Mouse (Mus musculus) heart, embryonic 14.5 days (tissue): Measurements from ENCODE around the gene Olfr780. TPM values are rescaled to one million over a fixed set of nuclear protein-coding genes. Genes with fewer than 3 reads are reported as not detected.
"Not testable (repeated sequence)": the region's sequence is repeated elsewhere in the genome, so short reads cannot be mapped to it uniquely, and the experiment has no call there.

ENCODE experiments used
- ATAC-seq: fragments of 200-750 bp; cut with Nextera tagmentation; 2 replicates; pipeline ENCODE4 v1.8.0; 2017; ENCODE audit warnings: low read depth, moderate TSS enrichment; ENCODE audit not compliant: insufficient number of reproducible peaks, insufficient read depth, low FRiP score
- H3K27ac ChIP-seq, 2 experiments: fragments of 200-500 bp in 1 of 2; fragments of 300-500 bp in 1 of 2; sonication (generic) in 1 of 2; replicated peaks in 1 of 2; 2 replicates each; pipeline ENCODE4 v1.5.1; 2012 to 2014; ENCODE audit warnings: low read depth in 2 of 2, low read length in 2 of 2, control low read depth in 1 of 2, mild to moderate bottlenecking in 1 of 2, mixed read lengths in 1 of 2; ENCODE audit not compliant: control insufficient read depth in 1 of 2, insufficient read depth in 1 of 2
- H3K27me3 ChIP-seq: fragments of 300-500 bp; sonication (generic); 2 replicates; pipeline ENCODE4 v1.6.1; 2014; ENCODE audit warnings: mild to moderate bottlenecking, low read length, control low read depth; ENCODE audit not compliant: control insufficient read depth, insufficient read depth
- H3K36me3 ChIP-seq: fragments of 300-500 bp; sonication (generic); 2 replicates; pipeline ENCODE4 v1.6.1; 2014; ENCODE audit warnings: mild to moderate bottlenecking, control low read depth, low read length, mixed read lengths; ENCODE audit not compliant: control insufficient read depth, insufficient read depth
- H3K4me1 ChIP-seq, 2 experiments: fragments of 200-500 bp in 1 of 2; fragments of 300-500 bp in 1 of 2; sonication (generic) in 1 of 2; 2 replicates each; pipeline ENCODE4 v1.6.1; 2012 to 2014; ENCODE audit warnings: low read length in 2 of 2, control low read depth in 1 of 2, mixed read lengths in 1 of 2; ENCODE audit not compliant: control insufficient read depth in 2 of 2, insufficient read depth in 2 of 2
- H3K4me2 ChIP-seq: fragments of 300-500 bp; sonication (generic); 2 replicates; pipeline ENCODE4 v1.6.1; 2014; ENCODE audit warnings: mild to moderate bottlenecking, low read length
- H3K4me3 ChIP-seq, 2 experiments: fragments of 200-500 bp in 1 of 2; fragments of 300-500 bp in 1 of 2; sonication (generic) in 1 of 2; 2 replicates each; pipeline ENCODE4 v1.5.1; 2012 to 2014; ENCODE audit warnings: low read length in 2 of 2, mild to moderate bottlenecking in 2 of 2, control low read depth in 1 of 2, low read depth in 1 of 2, moderate library complexity in 1 of 2; ENCODE audit not compliant: control insufficient read depth in 1 of 2, insufficient read depth in 1 of 2
- H3K9ac ChIP-seq: fragments of 300-500 bp; sonication (generic); 2 replicates; pipeline ENCODE4 v1.6.1; 2014; ENCODE audit warnings: mild to moderate bottlenecking, low read length
- H3K9me3 ChIP-seq: fragments of 300-500 bp; sonication (generic); 2 replicates; pipeline ENCODE4 v1.6.1; 2016; ENCODE audit warnings: low read length, control low read depth; ENCODE audit not compliant: control insufficient read depth
- WGBS: fragments of 180-500 bp; shearing (Covaris S2); extraction: QIAGEN DNeasy Blood & Tissue Kit; methylation state at CpG from one replicate; pipeline ENCODE4 v1.1.7; 2014; 5-methylcytosine and 5-hydroxymethylcytosine counted together
- polyA plus RNA-seq: library from polyadenylated mRNA; unstranded; fragments of >200 nt; fragmentation: Nextera tagmentation; extraction: Ambion mirVana; gene quantifications from 2 replicates; pipeline ENCODE4 v1.2.1, GENCODE M21; 2014

The Olfr780 gene
- not detected in 2 replicates for polyA plus RNA-seq

DNA sequence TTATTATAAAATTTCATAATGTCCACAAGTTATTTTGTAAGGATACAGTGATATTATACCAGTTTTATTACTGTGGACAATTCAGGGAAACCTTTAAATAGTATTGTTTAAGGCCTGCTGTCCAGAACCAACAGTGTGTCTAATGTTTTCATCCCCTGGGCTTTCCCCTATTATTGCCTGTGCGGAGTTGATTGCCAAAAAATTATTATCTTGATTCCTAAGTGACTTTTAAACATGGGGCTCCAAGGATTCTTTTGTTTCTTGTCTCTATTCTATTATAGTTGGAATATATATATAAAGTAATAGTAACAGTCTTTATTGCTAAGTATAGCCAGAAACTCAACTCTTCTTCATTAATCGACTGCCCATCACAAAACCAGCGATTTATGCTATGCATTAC lies at the start of gene Olfr780:
Gene Olfr780, plus strand, starts transcription at position 301 of the 400 bp plus-strand sequence.
- WGBS: 69% methylated on average over 3 of the region's 3 CpGs
- Histone ChIP-seq H3K27me3 (no peaks in the 10 kb centered on the region), H3K27ac (no peak within 1 kb of the TSS), H3K9me3 (no peaks in the 10 kb centered on the region), H3K9ac (no peak within 1 kb of the TSS), H3K4me2 (no peak within 1 kb of the TSS), H3K4me1 (no peaks in the 10 kb centered on the region), H3K36me3 (no peaks in the 10 kb centered on the region), H3K4me3 (no peak within 1 kb of the TSS)
- ATAC-seq: no peak

DNA sequence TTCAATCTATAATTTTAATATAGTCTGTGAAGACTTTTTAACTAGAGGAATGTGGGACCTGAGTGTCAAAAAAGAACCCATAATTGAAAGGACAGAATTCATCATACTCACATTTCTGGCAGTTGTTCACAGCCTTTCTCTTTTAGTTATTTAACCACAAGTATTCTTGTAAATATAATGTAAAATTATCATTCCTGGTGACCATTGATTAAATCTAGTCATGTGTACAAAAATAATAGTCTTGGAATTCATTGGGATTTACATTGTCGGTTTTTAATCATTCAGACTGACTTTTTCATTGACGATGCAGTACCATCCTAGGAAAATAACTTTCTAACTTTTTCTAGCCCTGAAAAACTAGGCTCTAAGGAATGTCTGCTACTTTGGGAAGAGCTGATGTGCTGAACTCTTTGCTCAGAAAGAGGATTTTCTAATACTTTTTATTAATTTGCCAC lies 46.8 kb upstream of the Olfr780 start, which contains the start of gene Olfr777:
Gene Olfr777, minus strand, starts transcription at position 405 of the 455 bp plus-strand sequence.
- Histone ChIP-seq H3K4me2 (no peak within 1 kb of the TSS), H3K36me3 (no peaks in the 10 kb centered on the region), H3K4me3 (no peak within 1 kb of the TSS), H3K27me3 (no peaks in the 10 kb centered on the region), H3K9me3 (no peaks in the 10 kb centered on the region), H3K4me1 (no peaks in the 10 kb centered on the region), H3K27ac (no peak within 1 kb of the TSS), H3K9ac (no peak within 1 kb of the TSS)
- no peak for ATAC-seq
- WGBS: 82% methylated on average over 2 of the region's 2 CpGs

DNA sequence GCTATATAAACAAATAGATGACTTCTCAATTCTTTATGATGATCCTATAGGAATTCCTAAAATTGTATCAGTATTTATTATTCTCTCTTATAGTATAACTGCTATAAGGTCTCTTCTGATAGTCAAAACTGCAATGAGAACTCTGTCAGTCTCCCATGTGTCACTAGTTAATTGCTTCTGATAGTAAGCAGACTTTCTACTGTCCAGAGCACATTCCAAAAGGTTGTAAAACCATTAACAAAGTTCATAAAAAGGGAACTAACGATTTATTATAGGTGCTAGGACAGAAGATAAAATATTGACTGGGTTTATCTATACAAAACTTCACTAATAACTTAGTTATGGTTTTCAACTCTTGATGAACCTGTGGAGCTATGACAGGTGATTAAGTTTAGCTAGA lies 4.9 kb upstream of the Olfr780 start:
- H3K4me2 ChIP-seq, H3K27me3 ChIP-seq, ATAC-seq, H3K36me3 ChIP-seq, H3K9ac ChIP-seq, H3K4me1 ChIP-seq, H3K4me3 ChIP-seq, H3K27ac ChIP-seq, H3K9me3 ChIP-seq: not testable (repeated sequence)
- 26% methylated on average over 1 of the region's 1 CpGs for WGBS

DNA sequence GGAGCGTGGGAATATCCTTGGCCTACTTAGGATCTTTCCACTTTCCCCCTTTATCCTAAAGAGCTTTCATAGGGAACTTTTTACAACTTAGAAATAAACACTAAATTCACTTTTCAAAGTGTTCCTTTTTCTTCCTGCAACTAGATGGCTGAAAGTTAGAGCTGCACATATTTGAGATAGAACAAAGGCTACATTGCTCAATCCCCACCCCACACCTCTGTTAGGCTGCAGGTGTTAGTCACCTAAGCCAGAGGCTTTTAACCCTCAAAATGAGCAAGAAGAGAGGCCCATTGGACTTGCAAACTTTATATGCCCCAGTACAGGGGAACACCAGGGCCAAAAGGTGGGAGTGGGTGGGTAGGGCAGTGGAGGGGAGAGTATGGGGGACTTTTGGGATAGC lies 4.4 kb upstream of the Olfr780 start:
- H3K9ac ChIP-seq, H3K36me3 ChIP-seq, ATAC-seq, H3K4me1 ChIP-seq, H3K27ac ChIP-seq, H3K27me3 ChIP-seq, H3K4me3 ChIP-seq, H3K4me2 ChIP-seq, H3K9me3 ChIP-seq: not testable (repeated sequence)
- WGBS: no CpG with 5 or more reads among the region's 1 CpGs

DNA sequence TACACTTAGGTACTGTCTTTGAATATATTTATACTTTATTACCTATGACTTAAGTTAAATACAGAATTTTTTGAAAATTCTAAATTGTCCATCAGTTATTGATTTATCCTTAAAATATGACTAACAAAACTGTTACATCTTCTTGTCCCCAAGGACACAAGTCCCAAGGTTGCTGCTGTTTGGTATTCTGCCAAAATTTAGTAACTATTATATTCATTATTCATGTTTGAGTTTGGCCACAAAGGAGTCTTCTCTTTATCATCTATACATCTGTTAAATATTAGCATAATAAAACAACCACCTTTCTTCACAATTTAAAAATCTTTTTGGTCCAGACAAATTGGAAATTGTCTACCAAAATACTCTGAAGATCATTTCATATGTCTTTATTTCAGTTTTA lies 10.6 kb downstream of the Olfr780 start, which contains the start of gene Olfr781:
Gene Olfr781, plus strand, starts transcription at position 301 of the 400 bp plus-strand sequence.
- Histone ChIP-seq H3K4me1 (no peaks in the 10 kb centered on the region), H3K9me3 (peaks cover 6% of the 10 kb centered on the region), H3K27ac (no peak within 1 kb of the TSS), H3K27me3 (no peaks in the 10 kb centered on the region), H3K4me3 (no peak within 1 kb of the TSS), H3K36me3 (no peaks in the 10 kb centered on the region), H3K9ac (no peak within 1 kb of the TSS), H3K4me2 (no peak within 1 kb of the TSS)
- no peak for ATAC-seq

DNA sequence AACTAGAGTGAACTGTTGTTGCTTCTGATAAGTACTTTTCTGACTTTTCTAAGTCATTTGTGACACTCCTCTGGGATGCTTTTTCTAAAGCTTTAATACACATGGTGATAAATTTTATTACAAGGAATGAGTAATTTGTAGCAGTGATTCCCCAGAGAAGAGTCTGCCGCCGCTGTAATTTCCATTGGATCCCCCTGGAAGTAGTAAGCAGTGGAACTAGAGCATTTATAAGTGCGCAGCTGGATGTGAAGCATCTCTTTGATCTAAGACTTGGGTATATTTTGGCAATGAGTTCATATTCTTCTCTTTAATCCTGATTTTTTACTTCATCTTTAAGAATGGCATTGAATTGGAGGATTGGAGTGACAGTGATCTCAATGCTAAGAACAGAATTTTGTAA lies 30.6 kb downstream of the Olfr780 start, which contains the start of gene Olfr782:
Gene Olfr782, plus strand, starts transcription at position 301 of the 400 bp plus-strand sequence.
- H3K27ac ChIP-seq: no peak within 1 kb of the TSS
- WGBS: 80% methylated on average over 3 of the region's 3 CpGs

DNA sequence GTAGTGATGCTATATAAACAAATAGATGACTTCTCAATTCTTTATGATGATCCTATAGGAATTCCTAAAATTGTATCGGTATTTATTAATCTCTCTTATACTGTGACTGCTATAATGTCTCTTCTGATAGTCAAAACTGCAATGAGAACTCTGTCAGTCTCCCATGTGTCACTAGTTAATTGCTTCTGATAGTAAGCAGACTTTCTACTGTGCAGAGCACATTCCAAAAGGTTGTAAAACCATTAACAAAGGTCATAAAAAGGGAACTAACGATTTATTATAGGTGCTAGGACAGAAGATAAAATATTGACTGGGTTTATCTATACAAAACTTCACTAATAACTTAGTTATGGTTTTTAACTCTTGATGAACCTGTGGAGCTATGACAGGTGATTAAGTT lies 34.6 kb downstream of the Olfr780 start:
- not testable (repeated sequence) for H3K9me3 ChIP-seq, ATAC-seq
- 57% methylated on average over 2 of the region's 2 CpGs for WGBS

More for the DNA sequence above, 30.6 kb downstream of the Olfr780 start, which contains the start of gene Olfr782:
- H3K4me3 ChIP-seq: no peak within 1 kb of the TSS
- no peaks in the 10 kb centered on the region for H3K36me3 ChIP-seq
- ATAC-seq: no peak
- H3K27me3 ChIP-seq: no peaks in the 10 kb centered on the region
- no peaks in the 10 kb centered on the region for H3K9me3 ChIP-seq
- H3K4me2 ChIP-seq: no peak within 1 kb of the TSS
- H3K9ac ChIP-seq: no peak within 1 kb of the TSS
- H3K4me1 ChIP-seq: no peaks in the 10 kb centered on the region

DNA sequence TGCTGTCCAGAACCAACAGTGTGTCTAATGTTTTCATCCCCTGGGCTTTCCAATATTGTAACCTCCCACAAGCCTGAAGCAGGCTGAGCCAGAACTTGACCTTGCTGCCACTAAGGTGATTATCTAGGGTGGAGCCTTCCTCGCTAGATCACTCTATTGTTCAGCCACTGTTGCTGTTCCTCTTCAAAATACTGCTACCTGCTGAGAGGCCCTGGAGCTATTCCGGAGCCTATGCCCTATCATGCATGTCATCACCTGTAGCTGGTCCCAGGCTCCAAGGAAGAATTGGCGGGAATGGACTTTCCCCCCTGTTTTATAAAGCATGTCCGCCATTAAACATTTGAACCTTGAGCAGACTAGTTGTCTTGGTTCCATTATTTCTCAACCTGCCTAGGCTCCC lies 38.6 kb downstream of the Olfr780 start:
- not testable (repeated sequence) for H3K27ac ChIP-seq, H3K4me3 ChIP-seq, H3K9me3 ChIP-seq, H3K36me3 ChIP-seq, ATAC-seq, H3K4me1 ChIP-seq, H3K4me2 ChIP-seq, H3K9ac ChIP-seq, H3K27me3 ChIP-seq
- 65% methylated on average over 4 of the region's 4 CpGs for WGBS

More for the DNA sequence above, 34.6 kb downstream of the Olfr780 start:
- not testable (repeated sequence) for H3K4me3 ChIP-seq, H3K9ac ChIP-seq, H3K4me1 ChIP-seq, H3K36me3 ChIP-seq, H3K4me2 ChIP-seq, H3K27ac ChIP-seq, H3K27me3 ChIP-seq
